Mouse (Mus musculus): Measurements from ENCODE around the gene Olfr711.

GRCm38 (mm10) chr7:106932119-106932518 is 43.1 kb downstream of the Olfr711 start, which contains the start of gene Olfr709-ps1:
- TF ChIP-seq ELF1 (IDR thresholded peaks at IDR 0.05; ENCODE audit: low read depth, low read length) (no peak), POLR2A (IDR thresholded peaks at IDR 0.05; ENCODE audit: control insufficient read depth in 1 of 2, insufficient read depth in 1 of 2, low read depth in 1 of 2, low read length in 2 of 2, poor library complexity in 1 of 2) (no peak), HCFC1 (IDR thresholded peaks at IDR 0.05; ENCODE audit: low read depth, low read length) (no peak), CTCF (IDR thresholded peaks at IDR 0.05 in 2 of 3, conservative IDR thresholded peaks at IDR 0.05 in 1 of 3; ENCODE audit: control insufficient read depth in 1 of 3, insufficient read depth in 1 of 3, low read depth in 2 of 3, low read length in 3 of 3, poor library complexity in 1 of 3, severe bottlenecking in 1 of 3) (no peak), ZNF384 (IDR thresholded peaks at IDR 0.05; ENCODE audit: low read depth, low read length) (no peak), ZKSCAN1 (IDR thresholded peaks at IDR 0.05; ENCODE audit: low read depth, low read length) (no peak), KAT2A (conservative IDR thresholded peaks at IDR 0.05; ENCODE audit: low read depth, low read length) (no peak), UBTF (IDR thresholded peaks at IDR 0.05; ENCODE audit: borderline replicate concordance, insufficient read depth, low read depth, low read length) (no peak), SMC3 (IDR thresholded peaks at IDR 0.05; ENCODE audit: low read depth, low read length) (no peak), NRF1 (IDR thresholded peaks at IDR 0.05; ENCODE audit: insufficient read depth, low read depth, low read length, poor library complexity, severe bottlenecking) (no peak), TCF12 (IDR thresholded peaks at IDR 0.05; ENCODE audit: low read depth, low read length) (no peak), USF2 (IDR thresholded peaks at IDR 0.05; ENCODE audit: borderline replicate concordance in 1 of 2, insufficient read depth in 1 of 2, low read depth in 1 of 2, low read length in 2 of 2) (no peak)
